Mouse (Mus musculus) olfactory bulb, adult 2 months (tissue): Measurements from ENCODE around the gene Amigo1.

Source experiments
- CTCF ChIP-seq: fragments of 200-500 bp; IDR thresholded peaks from 2 replicates; pipeline ENCODE4 v1.5.1; 2012; ENCODE audit warnings: low read depth, mild to moderate bottlenecking, low read length, moderate library complexity; ENCODE audit not compliant: insufficient read depth
- POLR2A ChIP-seq: fragments of 200-500 bp; IDR thresholded peaks from 2 replicates; pipeline ENCODE4 v1.6.1; 2012; ENCODE audit warnings: mild to moderate bottlenecking, low read depth, low read length, moderate library complexity; ENCODE audit not compliant: insufficient read depth

DNA sequence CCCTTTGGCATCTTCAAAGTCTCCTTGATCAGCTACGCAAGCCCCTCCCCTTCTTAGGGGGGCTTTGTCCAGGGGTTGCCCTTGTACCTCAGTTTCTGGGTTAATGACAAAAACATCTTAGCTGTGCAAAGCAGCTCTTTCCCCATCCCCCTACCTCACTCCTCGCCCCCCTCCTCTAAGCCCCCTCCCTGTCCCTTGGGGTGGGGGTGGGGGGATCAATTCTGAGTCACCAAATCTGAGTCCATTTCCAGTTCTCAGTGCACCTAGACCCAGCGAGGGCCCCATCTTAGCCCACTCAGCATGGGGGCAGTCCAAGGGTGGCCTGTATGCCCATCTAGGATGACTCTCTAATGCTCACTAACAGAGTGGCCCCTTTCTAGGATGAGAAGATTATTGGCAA lies 22.9 kb downstream of the Amigo1 start:
- TF ChIP-seq CTCF, result no peak
- TF ChIP-seq POLR2A, result no peak
